Mouse (Mus musculus): ENCODE measurements around the gene St6galnac1. TPM values are rescaled to one million over a fixed set of nuclear protein-coding genes. Genes with fewer than 3 reads are reported as not detected.
A peak's percentile ranks its signal among the peaks of the same experiment; 100 is the strongest.
"Not testable (repeated sequence)": the region's sequence is repeated elsewhere in the genome, so short reads cannot be mapped to it uniquely, and the experiment has no call there.

Gene St6galnac1
- total RNA-seq, 2 experiments from 2014 or later, result not detected

- ATAC-seq (replicated peaks; ENCODE audit: poor library complexity, severe bottlenecking), result peak; percentile 61
Measured at GRCm38 (mm10) chr11:116807938-116808606, 32.8 kb upstream of the St6galnac1 start.

- no peak for ATAC-seq (replicated peaks; ENCODE audit: poor library complexity, severe bottlenecking)
Measured at GRCm38 (mm10) chr11:116807526-116807925, 32.2 kb upstream of the St6galnac1 start.

- no peak for ATAC-seq (replicated peaks; ENCODE audit: poor library complexity, severe bottlenecking)
Measured at GRCm38 (mm10) chr11:116807116-116807515, 31.8 kb upstream of the St6galnac1 start.

- ATAC-seq (replicated peaks; ENCODE audit: poor library complexity, severe bottlenecking), result no peak
Measured at GRCm38 (mm10) chr11:116806136-116807071, 31.1 kb upstream of the St6galnac1 start.

- no peak for ATAC-seq (replicated peaks; ENCODE audit: poor library complexity, severe bottlenecking)
Measured at GRCm38 (mm10) chr11:116802709-116803108, 27.4 kb upstream of the St6galnac1 start.

GRCm38 (mm10) chr11:116801106-116801505 is 25.8 kb upstream of the St6galnac1 start:
- ATAC-seq (replicated peaks; ENCODE audit: poor library complexity, severe bottlenecking), result no peak

GRCm38 (mm10) chr11:116799364-116799763 is 24.1 kb upstream of the St6galnac1 start:
- no peak for ATAC-seq (replicated peaks; ENCODE audit: poor library complexity, severe bottlenecking)

- ATAC-seq (replicated peaks; ENCODE audit: poor library complexity, severe bottlenecking), result no peak
Measured at GRCm38 (mm10) chr11:116784221-116784620, 8.9 kb upstream of the St6galnac1 start.

GRCm38 (mm10) chr11:116782737-116783145 is 7.4 kb upstream of the St6galnac1 start:
- ATAC-seq (replicated peaks; ENCODE audit: poor library complexity, severe bottlenecking), result peak; percentile 100

- ATAC-seq (replicated peaks; ENCODE audit: poor library complexity, severe bottlenecking), result no peak
Measured at GRCm38 (mm10) chr11:116773205-116773604, 2.1 kb downstream of the St6galnac1 start.

GRCm38 (mm10) chr11:116769873-116770272 is 5.4 kb downstream of the St6galnac1 start:
- no peak for ATAC-seq (replicated peaks; ENCODE audit: poor library complexity, severe bottlenecking)

GRCm38 (mm10) chr11:116764946-116765345 is 10.4 kb downstream of the St6galnac1 start:
- no peak for ATAC-seq (replicated peaks; ENCODE audit: poor library complexity, severe bottlenecking)

- ATAC-seq (replicated peaks; ENCODE audit: poor library complexity, severe bottlenecking), result no peak
Measured at GRCm38 (mm10) chr11:116764346-116764745, 11.0 kb downstream of the St6galnac1 start.

GRCm38 (mm10) chr11:116755191-116755590 is 20.1 kb downstream of the St6galnac1 start:
- no peak for ATAC-seq (replicated peaks; ENCODE audit: poor library complexity, severe bottlenecking)

GRCm38 (mm10) chr11:116753674-116754470 is 21.4 kb downstream of the St6galnac1 start:
- ATAC-seq (replicated peaks; ENCODE audit: poor library complexity, severe bottlenecking), result 0 out of 2 replicates have a peak, but pooled peaks have one; percentile 30

- no peak for ATAC-seq (replicated peaks; ENCODE audit: poor library complexity, severe bottlenecking)
Measured at GRCm38 (mm10) chr11:116749733-116750132, 25.6 kb downstream of the St6galnac1 start.

GRCm38 (mm10) chr11:116748692-116749091 is 26.6 kb downstream of the St6galnac1 start:
- not testable (repeated sequence) for ATAC-seq (replicated peaks; ENCODE audit: poor library complexity, severe bottlenecking)

GRCm38 (mm10) chr11:116746822-116747221 is 28.5 kb downstream of the St6galnac1 start:
- not testable (repeated sequence) for ATAC-seq (replicated peaks; ENCODE audit: poor library complexity, severe bottlenecking)

- not testable (repeated sequence) for ATAC-seq (replicated peaks; ENCODE audit: poor library complexity, severe bottlenecking)
Measured at GRCm38 (mm10) chr11:116745457-116745856, 29.9 kb downstream of the St6galnac1 start.

GRCm38 (mm10) chr11:116738411-116738810 is 36.9 kb downstream of the St6galnac1 start:
- ATAC-seq (replicated peaks; ENCODE audit: poor library complexity, severe bottlenecking), result no peak
